Mouse (Mus musculus): Measurements from ENCODE around the gene Gcm1. TPM values are rescaled to one million over a fixed set of nuclear protein-coding genes. Genes with fewer than 3 reads are reported as not detected.
A peak's percentile ranks its signal among the peaks of the same experiment; 100 is the strongest.

Gene Gcm1
- polyA plus RNA-seq, 1 experiment from 2014 or later, result 0.08 TPM

- Histone ChIP-seq H3K9me3 (ENCODE audit: control insufficient read depth, low read length) (no peaks in the 10 kb centered on the region), H3K4me2 (ENCODE audit: low read depth, low read length) (peak overlapping the region; percentile 91), H3K9ac (ENCODE audit: low read depth, low read length) (peak overlapping the region; percentile 89), H3K4me1 (ENCODE audit: control insufficient read depth, insufficient read depth, low read length) (peaks cover 14% of the 10 kb centered on the region), H3K36me3 (ENCODE audit: control insufficient read depth, insufficient read depth, low read length) (peaks cover 21% of the 10 kb centered on the region; the same call in 1 of the 2 replicates), H3K27me3 (replicated peaks; ENCODE audit: control insufficient read depth, insufficient read depth, low read length) (no peaks in the 10 kb centered on the region), H3K27ac (replicated peaks; ENCODE audit: low read depth, low read length) (peak overlapping the region; percentile 92), H3K4me3 (ENCODE audit: low read depth, low read length) (peak overlapping the region; percentile 92)
- 0% methylated on average over 47 of the region's 88 CpGs for WGBS
- DNase-seq (ENCODE audit: low spot score) (peak; percentile 88), ATAC-seq (ENCODE audit: low read depth) (peak; percentile 81)
Measured at GRCm38 (mm10) chr9:78107912-78108795, 56.4 kb downstream of the Gcm1 start.

- H3K4me1 ChIP-seq (ENCODE audit: control insufficient read depth, insufficient read depth, low read length), result peaks cover 14% of the 10 kb centered on the region
- H3K27me3 ChIP-seq (replicated peaks; ENCODE audit: control insufficient read depth, insufficient read depth, low read length), result no peaks in the 10 kb centered on the region
- peak within 1 kb of the TSS; percentile 92 for H3K27ac ChIP-seq (replicated peaks; ENCODE audit: low read depth, low read length)
- no peaks in the 10 kb centered on the region for H3K9me3 ChIP-seq (ENCODE audit: control insufficient read depth, low read length)
- H3K4me2 ChIP-seq (ENCODE audit: low read depth, low read length), result peak within 1 kb of the TSS; percentile 91
- under 1% methylated on average over 20 of the region's 20 CpGs for WGBS
- DNase-seq (ENCODE audit: low spot score), result peak; percentile 99
- H3K9ac ChIP-seq (ENCODE audit: low read depth, low read length), result peak within 1 kb of the TSS; percentile 89
- peak within 1 kb of the TSS; percentile 92 for H3K4me3 ChIP-seq (ENCODE audit: low read depth, low read length)
- ATAC-seq (ENCODE audit: low read depth), result peak; percentile 94
- peaks cover 18% of the 10 kb centered on the region; the same call in 1 of the 2 replicates for H3K36me3 ChIP-seq (ENCODE audit: control insufficient read depth, insufficient read depth, low read length)
Measured at GRCm38 (mm10) chr9:78108796-78109239, 57.1 kb downstream of the Gcm1 start, which contains the start of the genes Fbxo9 and Ick. Gene Fbxo9 (minus strand): TSS chr9:78109065. Gene Ick (plus strand): TSS chr9:78109192.

- no peak for ATAC-seq (ENCODE audit: low read depth)
- Histone ChIP-seq H3K36me3 (ENCODE audit: control insufficient read depth, insufficient read depth, low read length) (peaks cover 10% of the 10 kb centered on the region; the same call in 1 of the 2 replicates), H3K9me3 (ENCODE audit: control insufficient read depth, low read length) (no peaks in the 10 kb centered on the region), H3K4me3 (ENCODE audit: low read depth, low read length) (peak overlapping the region; percentile 92), H3K27me3 (replicated peaks; ENCODE audit: control insufficient read depth, insufficient read depth, low read length) (no peaks in the 10 kb centered on the region), H3K9ac (ENCODE audit: low read depth, low read length) (peak overlapping the region; percentile 62), H3K4me1 (ENCODE audit: control insufficient read depth, insufficient read depth, low read length) (peaks cover 21% of the 10 kb centered on the region), H3K4me2 (ENCODE audit: low read depth, low read length) (peak overlapping the region; percentile 91), H3K27ac (replicated peaks; ENCODE audit: low read depth, low read length) (no peak overlapping the region)
- 41% methylated on average over 5 of the region's 5 CpGs for WGBS
- DNase-seq (ENCODE audit: low spot score), result no peak
Measured at GRCm38 (mm10) chr9:78109656-78110055, 57.9 kb downstream of the Gcm1 start.

GRCm38 (mm10) chr9:78111456-78111855 is 59.7 kb downstream of the Gcm1 start:
- H3K4me3 ChIP-seq (ENCODE audit: low read depth, low read length), result no peak overlapping the region
- H3K27ac ChIP-seq (replicated peaks; ENCODE audit: low read depth, low read length), result no peak overlapping the region
- no peak overlapping the region for H3K9ac ChIP-seq (ENCODE audit: low read depth, low read length)
- H3K4me1 ChIP-seq (ENCODE audit: control insufficient read depth, insufficient read depth, low read length), result peaks cover 26% of the 10 kb centered on the region
- no peak for ATAC-seq (ENCODE audit: low read depth)
- no peaks in the 10 kb centered on the region for H3K27me3 ChIP-seq (replicated peaks; ENCODE audit: control insufficient read depth, insufficient read depth, low read length)
- no peak for DNase-seq (ENCODE audit: low spot score)
- H3K9me3 ChIP-seq (ENCODE audit: control insufficient read depth, low read length), result no peaks in the 10 kb centered on the region
- H3K36me3 ChIP-seq (ENCODE audit: control insufficient read depth, insufficient read depth, low read length), result no peaks in the 10 kb centered on the region
- WGBS, result 84% methylated on average over 2 of the region's 2 CpGs
- H3K4me2 ChIP-seq (ENCODE audit: low read depth, low read length), result no peak overlapping the region

GRCm38 (mm10) chr9:78112770-78113537 is 61.2 kb downstream of the Gcm1 start:
- H3K4me2 ChIP-seq (ENCODE audit: low read depth, low read length), result peak overlapping the region; percentile 78
- peak; percentile 87 for ATAC-seq (ENCODE audit: low read depth)
- H3K27ac ChIP-seq (replicated peaks; ENCODE audit: low read depth, low read length), result peak overlapping the region; percentile 95
- no peaks in the 10 kb centered on the region for H3K27me3 ChIP-seq (replicated peaks; ENCODE audit: control insufficient read depth, insufficient read depth, low read length)
- 2% methylated on average over 40 of the region's 47 CpGs for WGBS
- peak overlapping the region; percentile 91 for H3K4me3 ChIP-seq (ENCODE audit: low read depth, low read length)
- DNase-seq (ENCODE audit: low spot score), result peak; percentile 95
- peak overlapping the region; percentile 95 for H3K9ac ChIP-seq (ENCODE audit: low read depth, low read length)
- peaks cover 17% of the 10 kb centered on the region for H3K4me1 ChIP-seq (ENCODE audit: control insufficient read depth, insufficient read depth, low read length)
- no peaks in the 10 kb centered on the region for H3K9me3 ChIP-seq (ENCODE audit: control insufficient read depth, low read length)
- H3K36me3 ChIP-seq (ENCODE audit: control insufficient read depth, insufficient read depth, low read length), result no peaks in the 10 kb centered on the region

- DNase-seq (ENCODE audit: low spot score), result peak; percentile 51
- Histone ChIP-seq H3K36me3 (ENCODE audit: control insufficient read depth, insufficient read depth, low read length) (no peaks in the 10 kb centered on the region), H3K4me3 (ENCODE audit: low read depth, low read length) (peak overlapping the region; percentile 91), H3K9me3 (ENCODE audit: control insufficient read depth, low read length) (no peaks in the 10 kb centered on the region), H3K9ac (ENCODE audit: low read depth, low read length) (peak overlapping the region; percentile 95), H3K4me2 (ENCODE audit: low read depth, low read length) (peak overlapping the region; percentile 78), H3K27ac (replicated peaks; ENCODE audit: low read depth, low read length) (peak overlapping the region; percentile 95), H3K27me3 (replicated peaks; ENCODE audit: control insufficient read depth, insufficient read depth, low read length) (no peaks in the 10 kb centered on the region), H3K4me1 (ENCODE audit: control insufficient read depth, insufficient read depth, low read length) (peaks cover 17% of the 10 kb centered on the region)
- ATAC-seq (ENCODE audit: low read depth), result 0 out of 2 replicates have a peak, but pooled peaks have one; percentile 7
- WGBS, result 0% methylated on average over 9 of the region's 14 CpGs
Measured at GRCm38 (mm10) chr9:78113538-78113885, 61.8 kb downstream of the Gcm1 start.

Other genes with a start within 250 kb of the Gcm1 start
- gene Elovl5, start 134.6 kb upstream of the Gcm1 start, polyA plus RNA-seq (2014; fragmentation: Nextera tagmentation; extraction: Ambion mirVana), result 73.0 and 74.2 TPM in 2 replicates
- gene Fbxo9, start 57.1 kb downstream of the Gcm1 start, polyA plus RNA-seq (2014; fragmentation: Nextera tagmentation; extraction: Ambion mirVana), result 43.5 and 46.5 TPM in 2 replicates
- 23.4 and 23.6 TPM in 2 replicates for gene Ick, start 57.3 kb downstream of the Gcm1 start, polyA plus RNA-seq (2014; fragmentation: Nextera tagmentation; extraction: Ambion mirVana)
- 67.1 and 70.7 TPM in 2 replicates for gene Gsta4, start 130.8 kb downstream of the Gcm1 start, polyA plus RNA-seq (2014; fragmentation: Nextera tagmentation; extraction: Ambion mirVana)
- gene Gsta1, start 178.7 kb downstream of the Gcm1 start, polyA plus RNA-seq (2014; fragmentation: Nextera tagmentation; extraction: Ambion mirVana), result 1.00 and 2.6 TPM in 2 replicates
- 0.60 and 2.0 TPM in 2 replicates for gene Gm3776, start 205.2 kb downstream of the Gcm1 start, polyA plus RNA-seq (2014; fragmentation: Nextera tagmentation; extraction: Ambion mirVana)
- not detected in 2 replicates for gene Gm10639, start 238.0 kb downstream of the Gcm1 start, polyA plus RNA-seq (2014; fragmentation: Nextera tagmentation; extraction: Ambion mirVana)